Comparison of ENCODE assay signal across 14 mouse cellular contexts in genomic region chr14:31183541-31183940, GRCm38 (mm10). TPM values are rescaled to one million over a fixed set of nuclear protein-coding genes. Genes with fewer than 3 reads are reported as not detected.
DNase-seq lines count a peak whose midpoint lies in the region; ATAC-seq and TF ChIP-seq lines count a peak whose summit lies in the region.
"Had no signal": no experiment of that assay in that cellular context is flagged by ENCODE, and none has a peak within 500 bp of the region (broad histone marks: within the 10 kb centered on the region; RNA-seq: fewer than 3 reads in every experiment).

No protein-coding gene starts in this region.

- DNase-seq in kidney, adult 2 months: no peak
- no peak for DNase-seq in kidney, postnatal 25 days
- no peak for DNase-seq in spleen, adult 2 months (ENCODE audit: low read depth in 1 of 2, low spot score in 2 of 2)
- DNase-seq in spleen, postnatal 36 days (ENCODE audit: low spot score in 2 of 2): no peak
- no peak for DNase-seq in liver, postnatal 0 days
- DNase-seq in urinary bladder, adult 18-20 months (ENCODE audit: low spot score in 2 of 2): no peak
- DNase-seq: adrenal gland, postnatal 14 days; cerebellum, adult 11-12 months; layer of hippocampus, postnatal 36 days; right cerebral cortex, postnatal 25 days had no signal

- TF ChIP-seq POLR2A in kidney, adult 2 months (IDR thresholded peaks at IDR 0.05; ENCODE audit: low read depth, low read length): no peak
- TF ChIP-seq POLR2A in spleen, adult 2 months (IDR thresholded peaks at IDR 0.05; ENCODE audit: low read depth, low read length): no peak

- H3K27ac ChIP-seq in kidney, adult 2 months (ENCODE audit: insufficient read depth, low read depth, low read length): peak overlapping the region; percentile 58
- peak overlapping the region; percentile 52 for H3K27ac ChIP-seq in spleen, adult 2 months (ENCODE audit: insufficient read depth, low read length)
- H3K27ac ChIP-seq in liver, postnatal 0 days (ENCODE audit: low read depth): peak overlapping the region; percentile 81
- H3K27ac ChIP-seq: liver, embryonic 14.5 days; midbrain, embryonic 15.5 days; stomach, embryonic 15.5 days had no signal

- H3K4me3 ChIP-seq in kidney, adult 2 months (ENCODE audit: insufficient read depth, low read depth, low read length): no peak overlapping the region
- H3K4me3 ChIP-seq in spleen, adult 2 months (ENCODE audit: extremely low read depth, insufficient read depth, insufficient read length): no peak overlapping the region
- no peak overlapping the region for H3K4me3 ChIP-seq in liver, postnatal 0 days (ENCODE audit: low read depth, low read length)
- H3K4me3 ChIP-seq: midbrain, embryonic 15.5 days; stomach, embryonic 15.5 days had no signal

- H3K36me3 ChIP-seq in kidney, adult 2 months (ENCODE audit: control insufficient read depth, insufficient read depth, low read length): peaks cover 12% of the 10 kb centered on the region
- H3K36me3 ChIP-seq in spleen, adult 2 months (ENCODE audit: control insufficient read depth, insufficient read depth, low read length): peaks cover 65% of the 10 kb centered on the region
- peaks cover 79% of the 10 kb centered on the region for H3K36me3 ChIP-seq in liver, postnatal 0 days (replicated peaks; ENCODE audit: insufficient read depth, low read length)

- H3K4me1 ChIP-seq in kidney, adult 2 months (ENCODE audit: control insufficient read depth, insufficient read depth, low read length): peaks cover 39% of the 10 kb centered on the region
- peaks cover 3% of the 10 kb centered on the region; the same call in 1 of the 2 replicates for H3K4me1 ChIP-seq in spleen, adult 2 months (ENCODE audit: control insufficient read depth, insufficient read depth, insufficient read length)
- H3K4me1 ChIP-seq in liver, postnatal 0 days (ENCODE audit: insufficient read depth): peaks cover 36% of the 10 kb centered on the region
- H3K4me1 ChIP-seq: midbrain, embryonic 15.5 days; stomach, embryonic 15.5 days had no signal

- peak overlapping the region; percentile 61 for H3K4me2 ChIP-seq in liver, postnatal 0 days (ENCODE audit: low read depth, low read length)
- H3K4me2 ChIP-seq: midbrain, embryonic 15.5 days; stomach, embryonic 15.5 days had no signal

- H3K27me3 ChIP-seq in kidney, adult 2 months (replicated peaks; ENCODE audit: control insufficient read depth, insufficient read depth, low read length): no peaks in the 10 kb centered on the region
- no peaks in the 10 kb centered on the region for H3K27me3 ChIP-seq in spleen, adult 2 months (ENCODE audit: control insufficient read depth, insufficient read depth, low read length)
- H3K27me3 ChIP-seq in liver, postnatal 0 days (ENCODE audit: insufficient read depth, low read length): no peaks in the 10 kb centered on the region
- H3K27me3 ChIP-seq: midbrain, embryonic 15.5 days; stomach, embryonic 15.5 days had no signal

- H3K9me3 ChIP-seq in liver, postnatal 0 days (ENCODE audit: low read length): no peaks in the 10 kb centered on the region
- H3K9me3 ChIP-seq: midbrain, embryonic 15.5 days; stomach, embryonic 15.5 days had no signal

- no peak for TF ChIP-seq EP300 in liver, postnatal 0 days (IDR thresholded peaks at IDR 0.05; ENCODE audit: low read depth)

- ATAC-seq in liver, postnatal 0 days: peak; percentile 3; the same call in 1 of the 2 replicates
- ATAC-seq in activated CD4-positive, CD25-positive, alpha-beta regulatory T cell, adult 4 months: no peak
- ATAC-seq: midbrain, embryonic 15.5 days had no signal

- TF ChIP-seq CTCF in kidney, adult 2 months (conservative IDR thresholded peaks at IDR 0.05; ENCODE audit: insufficient read depth, insufficient read length, low read depth, low read length): no peak
- TF ChIP-seq CTCF in spleen, adult 2 months (IDR thresholded peaks at IDR 0.05; ENCODE audit: extremely low read depth, insufficient read depth, insufficient read length, insufficient replicate concordance): no peak
- no peak for TF ChIP-seq CTCF in liver, postnatal 0 days (IDR thresholded peaks at IDR 0.05; ENCODE audit: low read depth)

- H3K9ac ChIP-seq in liver, postnatal 0 days (replicated peaks): no peak overlapping the region
- H3K9ac ChIP-seq: liver, embryonic 14.5 days; midbrain, embryonic 15.5 days; stomach, embryonic 15.5 days had no signal

- WGBS in kidney, adult 2 months: 53% methylated on average over 5 of the region's 5 CpGs
- WGBS in spleen, adult 2 months: 60% methylated on average over 5 of the region's 5 CpGs
- 52% methylated on average over 5 of the region's 5 CpGs for WGBS in liver, postnatal 0 days (ENCODE audit: insufficient replicate concordance)

RNA-seq across cellular contexts. Expression of gene Stab1, which starts 15.1 kb away (rescaled TPM):
- 41.5 and 46.8 TPM in 2 replicates for polyA plus RNA-seq in kidney, adult 2 months (2012; rRNA removed)
- polyA plus RNA-seq in spleen, adult 2 months (2012; rRNA removed): 42.1 and 44.3 TPM in 2 replicates
- 34.7 and 42.5 TPM in 2 replicates for polyA plus RNA-seq in liver, postnatal 0 days (2015; fragmentation: Nextera tagmentation; extraction: Ambion mirVana)
- polyA plus RNA-seq in activated CD4-positive, CD25-positive, alpha-beta regulatory T cell, adult 4 months (2017; shearing (Covaris generic)): 1 to 10 TPM; 1.6 to 1.9 TPM

RNA-seq across cellular contexts. Expression of gene Tnnc1, which starts 24.6 kb away (rescaled TPM):
- 2.1 and 9.1 TPM in 2 replicates for polyA plus RNA-seq in kidney, adult 2 months (2012; rRNA removed)
- 0.18 and 0.62 TPM in 2 replicates for polyA plus RNA-seq in spleen, adult 2 months (2012; rRNA removed)
- 3.9 and 8.4 TPM in 2 replicates for polyA plus RNA-seq in liver, postnatal 0 days (2015; fragmentation: Nextera tagmentation; extraction: Ambion mirVana)
- not detected for polyA plus RNA-seq in activated CD4-positive, CD25-positive, alpha-beta regulatory T cell, adult 4 months (2017; shearing (Covaris generic))

RNA-seq across cellular contexts. Expression of gene Nisch, which starts 33.2 kb away (rescaled TPM):
- polyA plus RNA-seq in kidney, adult 2 months (2012; rRNA removed): 244 and 277 TPM in 2 replicates
- 257 and 263 TPM in 2 replicates for polyA plus RNA-seq in spleen, adult 2 months (2012; rRNA removed)
- 51.1 and 65.0 TPM in 2 replicates for polyA plus RNA-seq in liver, postnatal 0 days (2015; fragmentation: Nextera tagmentation; extraction: Ambion mirVana)
- 100 to 1,000 TPM; 130 to 131 TPM for polyA plus RNA-seq in activated CD4-positive, CD25-positive, alpha-beta regulatory T cell, adult 4 months (2017; shearing (Covaris generic))

RNA-seq across cellular contexts. Expression of gene Sema3g, which starts 34.1 kb away (rescaled TPM):
- polyA plus RNA-seq in kidney, adult 2 months (2012; rRNA removed): 34.2 and 38.8 TPM in 2 replicates
- polyA plus RNA-seq in spleen, adult 2 months (2012; rRNA removed): 4.0 and 4.3 TPM in 2 replicates
- polyA plus RNA-seq in liver, postnatal 0 days (2015; fragmentation: Nextera tagmentation; extraction: Ambion mirVana): 0.04 and 0.06 TPM in 2 replicates
- polyA plus RNA-seq in activated CD4-positive, CD25-positive, alpha-beta regulatory T cell, adult 4 months (2017; shearing (Covaris generic)): not detected

RNA-seq across cellular contexts. Expression of gene Nt5dc2, which starts 52.7 kb away (rescaled TPM):
- 56.2 and 62.4 TPM in 2 replicates for polyA plus RNA-seq in kidney, adult 2 months (2012; rRNA removed)
- polyA plus RNA-seq in spleen, adult 2 months (2012; rRNA removed): 30.3 and 46.4 TPM in 2 replicates
- polyA plus RNA-seq in liver, postnatal 0 days (2015; fragmentation: Nextera tagmentation; extraction: Ambion mirVana): 45.3 and 48.5 TPM in 2 replicates
- not detected for polyA plus RNA-seq in activated CD4-positive, CD25-positive, alpha-beta regulatory T cell, adult 4 months (2017; shearing (Covaris generic))

Comparison
In these comparisons a context has a peak if more than half of its experiments do, and no peak if none do; other contexts are left out.
1. RNA of gene Stab1, which starts 15.1 kb away (polyA plus RNA-seq): 42.1 to 44.3 TPM in spleen, adult 2 months, 34.7 to 42.5 TPM in liver, postnatal 0 days and 41.5 to 46.8 TPM in kidney, adult 2 months; 1.6 to 1.9 TPM in activated CD4-positive, CD25-positive, alpha-beta regulatory T cell, adult 4 months; every median in the first group is over 10 times any median in the second.
2. Peak in every context shown above with its lines, with median percentiles within 50 percentile points of each other: H3K27ac ChIP-seq.